Comparison of ENCODE assay signal across 9 mouse cellular contexts in genomic region chr13:95444824-95445223, GRCm38 (mm10). TPM values are rescaled to one million over a fixed set of nuclear protein-coding genes. Genes with fewer than 3 reads are reported as not detected.
A peak's percentile ranks its signal among the peaks of the same experiment; 100 is the strongest.
DNase-seq lines count a peak whose midpoint lies in the region; ATAC-seq and TF ChIP-seq lines count a peak whose summit lies in the region.
"Had no signal": no experiment of that assay in that cellular context is flagged by ENCODE, and none has a peak within 500 bp of the region (broad histone marks: within the 10 kb centered on the region; RNA-seq: fewer than 3 reads in every experiment).

Crhbp (minus strand) TSS chr13:95444924.

- TF ChIP-seq CTCF in layer of hippocampus, adult 2 months (conservative IDR thresholded peaks at IDR 0.05), result no peak
- no peak for TF ChIP-seq CTCF in embryonic fibroblast, embryonic 13.5 days (IDR thresholded peaks at IDR 0.05; ENCODE audit: borderline replicate concordance, insufficient read depth, low read length)
- TF ChIP-seq CTCF in thymus, adult 2 months (IDR thresholded peaks at IDR 0.05; ENCODE audit: borderline replicate concordance, control insufficient read depth, extremely low read depth, insufficient read depth, low read length, poor library complexity), result no peak

- H3K9ac ChIP-seq in neural tube, embryonic 12.5 days, result peak within 1 kb of the TSS; percentile 52

- H3K9me3 ChIP-seq in neural tube, embryonic 12.5 days, result no peaks in the 10 kb centered on the region

- no peak for DNase-seq in layer of hippocampus, adult 2 months (ENCODE audit: low spot score in 2 of 2)
- no peak for DNase-seq in layer of hippocampus, adult 11-12 months (ENCODE audit: low spot score)
- DNase-seq in layer of hippocampus, postnatal 25 days (ENCODE audit: extremely low spot score in 1 of 2, low spot score in 1 of 2), result no peak
- DNase-seq in thymus, adult 2 months, result no peak
- no peak for DNase-seq in Muller cell, postnatal 12 days (ENCODE audit: inconsistent ontology term)
- DNase-seq in embryo, embryonic 11 days, result no peak

- no peak within 1 kb of the TSS for H3K27ac ChIP-seq in layer of hippocampus, adult 2 months
- H3K27ac ChIP-seq in embryonic fibroblast, embryonic 13.5 days (ENCODE audit: insufficient read depth, low read length), result no peak within 1 kb of the TSS
- no peak within 1 kb of the TSS for H3K27ac ChIP-seq in neural tube, embryonic 12.5 days
- H3K27ac ChIP-seq in thymus, adult 2 months (ENCODE audit: control insufficient read depth, insufficient read depth, low read length), result no peak within 1 kb of the TSS

- peak within 1 kb of the TSS; percentile 88 for H3K4me2 ChIP-seq in neural tube, embryonic 12.5 days (replicated peaks)

- peak within 1 kb of the TSS; percentile 44 for H3K4me3 ChIP-seq in layer of hippocampus, adult 2 months
- H3K4me3 ChIP-seq in embryonic fibroblast, embryonic 13.5 days (ENCODE audit: insufficient read depth, low read length), result peak within 1 kb of the TSS; percentile 5; the same call in 1 of the 2 replicates
- H3K4me3 ChIP-seq in neural tube, embryonic 12.5 days, result peak within 1 kb of the TSS; percentile 42
- no peak within 1 kb of the TSS for H3K4me3 ChIP-seq in thymus, adult 2 months (ENCODE audit: control insufficient read depth, insufficient read depth, low read length)
- H3K4me3 ChIP-seq: erythroblast, embryonic 14.5 days had no signal

- peaks cover 37% of the 10 kb centered on the region for H3K27me3 ChIP-seq in neural tube, embryonic 12.5 days (replicated peaks)
- no peaks in the 10 kb centered on the region; the same call in 1 of the 2 replicates for H3K27me3 ChIP-seq in thymus, adult 2 months (ENCODE audit: control insufficient read depth, insufficient read depth, low read length)

- no peaks in the 10 kb centered on the region for H3K36me3 ChIP-seq in neural tube, embryonic 12.5 days
- H3K36me3 ChIP-seq in thymus, adult 2 months (ENCODE audit: control insufficient read depth, insufficient read depth, low read length), result no peaks in the 10 kb centered on the region

- H3K4me1 ChIP-seq in embryonic fibroblast, embryonic 13.5 days (ENCODE audit: control insufficient read depth, insufficient read depth, low read length), result no peaks in the 10 kb centered on the region
- peaks cover 16% of the 10 kb centered on the region for H3K4me1 ChIP-seq in neural tube, embryonic 12.5 days
- H3K4me1 ChIP-seq in thymus, adult 2 months (replicated peaks; ENCODE audit: control insufficient read depth, insufficient read depth, low read length), result peaks cover 2% of the 10 kb centered on the region; the same call in 1 of the 2 replicates

- TF ChIP-seq POLR2A in embryonic fibroblast, embryonic 13.5 days (IDR thresholded peaks at IDR 0.05; ENCODE audit: low read depth, low read length), result no peak
- no peak for TF ChIP-seq POLR2A in thymus, adult 2 months (IDR thresholded peaks at IDR 0.05; ENCODE audit: control insufficient read depth, extremely low read depth, insufficient read depth, low read length, poor library complexity)

- WGBS in neural tube, embryonic 12.5 days, result 44% methylated on average over 11 of the region's 11 CpGs
- 73% methylated on average over 11 of the region's 11 CpGs for WGBS in thymus, adult 2 months

- ATAC-seq in neural tube, embryonic 12.5 days (ENCODE audit: low FRiP score, low read depth), result no peak

RNA-seq across cellular contexts. Expression of gene Crhbp, which starts in this region (rescaled TPM):
- 10 to 100 TPM; 19.9 to 20.9 TPM for total RNA-seq in layer of hippocampus, adult 2 months (2021)
- polyA plus RNA-seq in embryonic fibroblast, embryonic 13.5 days (2011; ENCODE audit: insufficient read length, low read depth, missing spikeins), result not detected in 2 replicates
- 10 to 100 TPM; 19.7 to 23.1 TPM for total RNA-seq in layer of hippocampus, postnatal 25 days (2021)
- polyA plus RNA-seq in neural tube, embryonic 12.5 days (2016; fragmentation: Nextera tagmentation; extraction: Ambion mirVana), result 2.9 and 4.4 TPM in 2 replicates
- polyA plus RNA-seq in thymus, adult 2 months (2012; rRNA removed), result 2.7 and 3.1 TPM in 2 replicates
- polyA plus RNA-seq: erythroblast, embryonic 14.5 days had no signal
